Mouse (Mus musculus) intestine, embryonic 16.5 days (tissue): Measurements from ENCODE around the gene Mdm2. TPM values are rescaled to one million over a fixed set of nuclear protein-coding genes. Genes with fewer than 3 reads are reported as not detected.

Source experiments
- ATAC-seq: fragments of 200-750 bp; cut with Nextera tagmentation; 2 replicates; pipeline ENCODE4 v1.8.0; 2017; ENCODE audit warnings: moderate TSS enrichment, moderate library complexity
- H3K27ac ChIP-seq: fragments of 300-500 bp; sonication (generic); 2 replicates; pipeline ENCODE4 v1.5.1; 2014; ENCODE audit warnings: mild to moderate bottlenecking, low read length
- H3K27me3 ChIP-seq: fragments of 300-500 bp; sonication (generic); replicated peaks from 2 replicates; pipeline ENCODE4 v1.6.1; 2014; ENCODE audit warnings: low read length, control low read depth, mixed read lengths; ENCODE audit not compliant: control insufficient read depth, insufficient read depth
- H3K36me3 ChIP-seq: fragments of 300-500 bp; sonication (generic); 2 replicates; pipeline ENCODE4 v1.6.1; 2014; ENCODE audit warnings: low read length, control low read depth; ENCODE audit not compliant: control insufficient read depth, insufficient read depth
- H3K4me1 ChIP-seq: fragments of 300-500 bp; sonication (generic); 2 replicates; pipeline ENCODE4 v1.6.1; 2014; ENCODE audit warnings: low read length, control low read depth, mixed read lengths; ENCODE audit not compliant: control insufficient read depth, insufficient read depth
- H3K4me2 ChIP-seq: fragments of 300-500 bp; sonication (generic); 2 replicates; pipeline ENCODE4 v1.6.1; 2014; ENCODE audit warnings: low read depth, low read length, control low read depth
- H3K4me3 ChIP-seq: fragments of 300-500 bp; sonication (generic); 2 replicates; pipeline ENCODE4 v1.5.1; 2014; ENCODE audit warnings: mild to moderate bottlenecking, low read length
- H3K9ac ChIP-seq: fragments of 300-500 bp; sonication (generic); 2 replicates; pipeline ENCODE4 v1.6.1; 2014; ENCODE audit warnings: low read depth, low read length
- H3K9me3 ChIP-seq: fragments of 300-500 bp; sonication (generic); 2 replicates; pipeline ENCODE4 v1.6.1; 2016; ENCODE audit warnings: low read length, control low read depth; ENCODE audit not compliant: control insufficient read depth
- WGBS: fragments of 180-500 bp; shearing (Covaris S2); extraction: QIAGEN DNeasy Blood & Tissue Kit; methylation state at CpG from one replicate; pipeline ENCODE4 v1.1.7; 2014; 5-methylcytosine and 5-hydroxymethylcytosine counted together
- polyA plus RNA-seq: library from polyadenylated mRNA; unstranded; fragments of >200 nt; fragmentation: Nextera tagmentation; extraction: Ambion mirVana; gene quantifications from 2 replicates; pipeline ENCODE4 v1.2.1, GENCODE M21; 2015

The Mdm2 gene
- polyA plus RNA-seq, 1 experiment from 2014 or later, result 32.4 TPM

DNA sequence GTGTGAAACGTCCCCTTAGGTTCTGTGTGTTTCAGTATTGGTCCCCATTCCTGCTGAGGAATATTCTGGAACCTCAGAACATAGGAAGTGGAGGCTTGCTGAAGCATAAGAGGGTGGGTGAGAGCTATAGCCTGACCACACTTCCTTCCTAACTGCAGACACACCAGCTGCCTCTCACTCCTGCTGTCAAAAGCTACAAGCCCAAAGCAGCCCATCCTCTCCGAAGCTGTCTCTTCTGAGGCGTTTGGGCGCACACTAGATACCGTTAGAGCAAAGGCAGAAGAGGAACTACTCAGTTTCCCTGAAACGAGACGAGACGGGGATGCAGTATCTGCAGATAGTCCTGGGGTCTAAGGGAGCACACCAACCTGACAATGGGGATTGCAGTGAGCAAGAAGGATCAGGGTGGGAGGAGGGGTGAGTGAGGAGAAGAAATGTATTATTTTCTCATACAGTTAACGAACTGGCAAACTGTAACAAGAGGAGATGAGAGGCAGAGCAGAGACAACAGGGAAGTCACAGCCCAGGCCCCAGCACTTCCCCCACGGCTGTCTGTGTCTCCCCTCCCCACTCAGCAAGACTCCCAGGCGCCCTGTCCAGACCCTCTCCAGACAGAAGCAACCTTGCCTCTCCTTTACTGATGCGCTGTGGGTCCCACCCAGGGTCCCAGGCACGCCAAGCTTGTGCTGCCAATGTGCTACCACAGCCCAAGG, 44.7 kb upstream of the Mdm2 start:
- H3K4me3 ChIP-seq, result no peak overlapping the region
- H3K27me3 ChIP-seq, result no peaks in the 10 kb centered on the region
- H3K36me3 ChIP-seq, result peaks cover 31% of the 10 kb centered on the region
- H3K9ac ChIP-seq, result no peak overlapping the region
- ATAC-seq, result no peak
- H3K9me3 ChIP-seq, result no peaks in the 10 kb centered on the region
- H3K27ac ChIP-seq, result no peak overlapping the region
- 87% methylated on average over 13 of the region's 13 CpGs for WGBS
- no peaks in the 10 kb centered on the region for H3K4me1 ChIP-seq
- no peak overlapping the region for H3K4me2 ChIP-seq

- WGBS, result 94% methylated on average over 7 of the region's 7 CpGs
- Histone ChIP-seq H3K27ac (no peak overlapping the region), H3K27me3 (no peaks in the 10 kb centered on the region), H3K36me3 (peaks cover 37% of the 10 kb centered on the region), H3K4me2 (no peak overlapping the region), H3K4me3 (no peak overlapping the region), H3K9ac (no peak overlapping the region), H3K4me1 (no peaks in the 10 kb centered on the region), H3K9me3 (no peaks in the 10 kb centered on the region)
- ATAC-seq, result no peak
These were observed 44.0 kb upstream of the Mdm2 start for GRCm38 (mm10) chr10:117754609-117754940.

- Histone ChIP-seq H3K27me3 (no peaks in the 10 kb centered on the region), H3K9ac (no peak overlapping the region), H3K9me3 (no peaks in the 10 kb centered on the region), H3K27ac (no peak overlapping the region), H3K4me3 (no peak overlapping the region), H3K36me3 (peaks cover 38% of the 10 kb centered on the region), H3K4me2 (no peak overlapping the region), H3K4me1 (no peaks in the 10 kb centered on the region)
- 91% methylated on average over 8 of the region's 8 CpGs for WGBS
- ATAC-seq, result no peak
These were observed 43.4 kb upstream of the Mdm2 start for GRCm38 (mm10) chr10:117753711-117754608.

DNA sequence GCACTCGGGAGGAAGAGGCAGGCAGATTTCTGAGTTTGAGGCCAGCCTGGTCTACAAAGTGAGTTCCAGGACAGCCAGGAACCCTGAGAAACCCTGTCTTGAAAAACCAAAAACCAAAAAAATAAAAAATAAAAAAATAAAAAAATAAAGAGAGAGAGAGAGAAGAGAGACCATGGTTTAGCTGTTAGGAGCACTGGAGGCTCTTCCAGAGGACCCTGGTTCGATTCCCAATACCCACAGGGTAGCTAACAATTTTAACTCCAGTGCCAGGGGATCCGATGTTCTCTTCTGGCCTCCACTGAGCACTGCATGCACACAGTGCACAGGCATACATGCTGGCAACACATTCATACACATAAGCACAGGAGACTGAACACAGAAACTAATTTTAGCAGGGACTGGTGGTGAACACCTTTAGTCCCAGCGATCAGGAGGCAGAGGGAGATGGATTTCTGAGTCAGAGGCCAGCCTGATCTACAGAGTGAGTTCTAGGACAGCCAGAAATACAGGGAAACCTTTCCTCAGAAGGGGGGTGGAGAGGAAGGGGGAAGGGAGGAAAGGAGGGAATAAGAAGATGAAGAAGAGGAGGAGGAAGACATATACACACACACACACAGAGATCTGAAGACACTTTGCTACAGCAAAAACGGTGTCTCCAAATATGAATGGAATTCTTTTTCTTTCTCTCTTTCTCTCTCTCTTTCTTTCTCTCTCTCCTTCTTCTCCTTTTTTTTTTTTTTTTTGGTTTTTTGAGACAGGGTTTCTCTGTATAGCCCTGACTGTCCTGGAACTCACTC, 42.5 kb upstream of the Mdm2 start:
- ATAC-seq, result no peak
- Histone ChIP-seq H3K9ac (no peak overlapping the region), H3K4me1 (no peaks in the 10 kb centered on the region), H3K4me2 (no peak overlapping the region), H3K4me3 (no peak overlapping the region), H3K27ac (no peak overlapping the region), H3K36me3 (peaks cover 33% of the 10 kb centered on the region), H3K27me3 (no peaks in the 10 kb centered on the region), H3K9me3 (no peaks in the 10 kb centered on the region)
- 94% methylated on average over 5 of the region's 5 CpGs for WGBS

- Histone ChIP-seq H3K9me3 (no peaks in the 10 kb centered on the region), H3K4me3 (no peak overlapping the region), H3K4me2 (no peak overlapping the region), H3K4me1 (no peaks in the 10 kb centered on the region), H3K9ac (no peak overlapping the region), H3K27me3 (no peaks in the 10 kb centered on the region), H3K36me3 (peaks cover 33% of the 10 kb centered on the region), H3K27ac (no peak overlapping the region)
- no peak for ATAC-seq
- WGBS, result 98% methylated on average over 7 of the region's 7 CpGs
These were observed 41.8 kb upstream of the Mdm2 start for GRCm38 (mm10) chr10:117752304-117752821.

DNA sequence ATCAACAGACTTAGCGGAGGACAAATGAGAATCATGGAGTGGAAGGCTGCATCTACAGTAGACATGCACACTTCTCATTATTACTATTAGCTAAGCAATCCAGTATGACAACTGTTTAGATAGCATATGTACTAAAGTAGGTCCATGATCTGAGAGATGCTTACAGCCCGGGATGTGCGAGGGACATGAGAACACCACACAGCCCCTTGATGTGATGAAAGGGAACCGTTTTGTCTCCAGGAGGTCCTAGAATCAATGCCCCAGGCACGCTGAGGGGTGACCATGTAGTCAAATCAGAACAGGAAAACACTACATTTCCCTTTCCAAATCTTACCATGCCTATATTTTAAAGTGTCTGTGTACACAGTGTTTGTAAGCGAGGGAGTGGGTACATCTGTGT, 41.2 kb upstream of the Mdm2 start:
- Histone ChIP-seq H3K36me3 (peaks cover 33% of the 10 kb centered on the region), H3K9me3 (no peaks in the 10 kb centered on the region), H3K27ac (no peak overlapping the region), H3K4me2 (no peak overlapping the region), H3K27me3 (no peaks in the 10 kb centered on the region), H3K4me1 (no peaks in the 10 kb centered on the region), H3K4me3 (no peak overlapping the region), H3K9ac (no peak overlapping the region)
- 93% methylated on average over 6 of the region's 6 CpGs for WGBS
- ATAC-seq, result no peak

- no peak for ATAC-seq
- H3K4me1 ChIP-seq, result no peaks in the 10 kb centered on the region
- no peak overlapping the region for H3K4me3 ChIP-seq
- no peaks in the 10 kb centered on the region for H3K9me3 ChIP-seq
- peaks cover 33% of the 10 kb centered on the region for H3K36me3 ChIP-seq
- no peak overlapping the region for H3K27ac ChIP-seq
- no peak overlapping the region for H3K4me2 ChIP-seq
- no peaks in the 10 kb centered on the region for H3K27me3 ChIP-seq
- no peak overlapping the region for H3K9ac ChIP-seq
- 97% methylated on average over 14 of the region's 14 CpGs for WGBS
These were observed 40.7 kb upstream of the Mdm2 start for GRCm38 (mm10) chr10:117751282-117751610.

GRCm38 (mm10) chr10:117750529-117751281, 40.1 kb upstream of the Mdm2 start:
- Histone ChIP-seq H3K27ac (no peak overlapping the region), H3K9ac (no peak overlapping the region), H3K9me3 (no peaks in the 10 kb centered on the region), H3K4me3 (no peak overlapping the region), H3K27me3 (no peaks in the 10 kb centered on the region), H3K36me3 (peaks cover 33% of the 10 kb centered on the region), H3K4me1 (no peaks in the 10 kb centered on the region), H3K4me2 (no peak overlapping the region)
- WGBS, result 95% methylated on average over 5 of the region's 5 CpGs
- no peak for ATAC-seq
